Mouse (Mus musculus): ENCODE results near the gene Muc3.
"Not testable (repeated sequence)": the region's sequence is repeated elsewhere in the genome, so short reads cannot be mapped to it uniquely, and the experiment has no call there.

Muc3 gene

GRCm38 (mm10) chr5:137149272-137149882 lies at the start of gene Muc3:
TSS of gene Muc3 (minus strand) at chr5:137149322.
- DNase-seq (ENCODE audit: low spot score in 2 of 2), result not testable (repeated sequence)

- no peak for DNase-seq (ENCODE audit: low spot score in 2 of 2)
These were observed 45.5 kb upstream of the Muc3 start for GRCm38 (mm10) chr5:137194488-137195120.

- no peak for DNase-seq (ENCODE audit: low spot score in 2 of 2)
These were observed 44.3 kb upstream of the Muc3 start for GRCm38 (mm10) chr5:137193279-137193952.

- peak; percentile 38 to 74 for DNase-seq (ENCODE audit: low spot score in 2 of 2)
These were observed 40.2 kb upstream of the Muc3 start for GRCm38 (mm10) chr5:137189326-137189725.

GRCm38 (mm10) chr5:137185362-137185761 lies 36.2 kb upstream of the Muc3 start:
- DNase-seq (ENCODE audit: low spot score in 2 of 2), result no peak

- peak; percentile 41 to 71 for DNase-seq (ENCODE audit: low spot score in 2 of 2)
These were observed 30.7 kb upstream of the Muc3 start for GRCm38 (mm10) chr5:137179646-137180374.

GRCm38 (mm10) chr5:137173967-137174366 lies 24.8 kb upstream of the Muc3 start:
- DNase-seq (ENCODE audit: low spot score in 2 of 2), result no peak

GRCm38 (mm10) chr5:137172591-137172990 lies 23.5 kb upstream of the Muc3 start:
- DNase-seq (ENCODE audit: low spot score in 2 of 2), result no peak

- DNase-seq (ENCODE audit: low spot score in 2 of 2), result no peak
These were observed 22.4 kb upstream of the Muc3 start for GRCm38 (mm10) chr5:137171478-137171877.

GRCm38 (mm10) chr5:137170836-137171380 lies 21.8 kb upstream of the Muc3 start:
- DNase-seq (ENCODE audit: low spot score in 2 of 2), result no peak

- DNase-seq (ENCODE audit: low spot score in 2 of 2), result no peak
These were observed 18.4 kb upstream of the Muc3 start for GRCm38 (mm10) chr5:137167539-137167938.

- no peak for DNase-seq (ENCODE audit: low spot score in 2 of 2)
These were observed 16.9 kb upstream of the Muc3 start for GRCm38 (mm10) chr5:137166012-137166411.

GRCm38 (mm10) chr5:137161853-137162252 lies 12.7 kb upstream of the Muc3 start:
- DNase-seq (ENCODE audit: low spot score in 2 of 2), result no peak

- peak; percentile 75 to 90 for DNase-seq (ENCODE audit: low spot score in 2 of 2)
These were observed 10.3 kb upstream of the Muc3 start for GRCm38 (mm10) chr5:137159461-137159860.

GRCm38 (mm10) chr5:137153289-137153688 lies 4.2 kb upstream of the Muc3 start:
- DNase-seq (ENCODE audit: low spot score in 2 of 2), result no peak

- no peak for DNase-seq (ENCODE audit: low spot score in 2 of 2)
These were observed 3.5 kb upstream of the Muc3 start for GRCm38 (mm10) chr5:137152623-137153022.

GRCm38 (mm10) chr5:137140836-137141235 lies 8.3 kb downstream of the Muc3 start:
- no peak for DNase-seq (ENCODE audit: low spot score in 2 of 2)

- no peak for DNase-seq (ENCODE audit: low spot score in 2 of 2)
These were observed 10.1 kb downstream of the Muc3 start for GRCm38 (mm10) chr5:137138977-137139376.

GRCm38 (mm10) chr5:137134959-137135358 lies 14.2 kb downstream of the Muc3 start:
- no peak for DNase-seq (ENCODE audit: low spot score in 2 of 2)

GRCm38 (mm10) chr5:137131490-137131889 lies 17.6 kb downstream of the Muc3 start:
- peak; percentile 37 to 78 for DNase-seq (ENCODE audit: low spot score in 2 of 2)

- no peak for DNase-seq (ENCODE audit: low spot score in 2 of 2)
These were observed 19.8 kb downstream of the Muc3 start for GRCm38 (mm10) chr5:137129281-137129680.

GRCm38 (mm10) chr5:137123516-137123915 lies 25.6 kb downstream of the Muc3 start:
- no peak for DNase-seq (ENCODE audit: low spot score in 2 of 2)
